Mouse (Mus musculus): Measurements from ENCODE around the gene Cpd. TPM values are rescaled to one million over a fixed set of nuclear protein-coding genes. Genes with fewer than 3 reads are reported as not detected.
A peak's percentile ranks its signal among the peaks of the same experiment; 100 is the strongest.

The Cpd gene
- polyA plus RNA-seq, 1 experiment: 17.6 TPM

DNA sequence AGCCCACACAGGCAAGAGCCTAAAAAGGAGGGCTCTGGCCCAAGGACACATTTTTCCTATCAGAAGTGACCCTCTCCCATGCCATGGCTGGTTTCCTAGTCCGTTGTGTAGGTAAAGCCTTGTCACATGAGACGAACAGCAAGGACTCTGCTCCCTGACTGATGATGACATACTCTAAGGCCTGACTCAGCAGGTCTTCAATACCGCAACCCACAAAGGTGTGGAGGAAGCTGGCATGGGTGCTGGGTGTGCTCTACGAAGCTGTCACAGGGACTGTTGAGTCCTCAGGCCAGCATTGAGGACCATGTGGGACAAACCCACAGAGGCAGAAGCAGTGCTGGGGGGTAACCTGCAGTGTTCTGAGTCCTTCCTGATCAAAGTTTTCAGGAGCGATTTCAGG, 76.3 kb downstream of the Cpd start:
- H3K4me3 ChIP-seq: no peak overlapping the region
- H3K79me2 ChIP-seq (ENCODE audit: control insufficient read depth, insufficient read depth): no peaks in the 10 kb centered on the region
- H3ac ChIP-seq (ENCODE audit: control insufficient read depth, insufficient read length): no peak overlapping the region
- H3K27me3 ChIP-seq (ENCODE audit: control insufficient read depth, insufficient read depth, insufficient read length): peaks cover 4% of the 10 kb centered on the region
- no peaks in the 10 kb centered on the region for H3K36me3 ChIP-seq (ENCODE audit: control insufficient read depth, insufficient read depth)
- H3K4me2 ChIP-seq (ENCODE audit: low read depth): no peak overlapping the region
- TF ChIP-seq CEBPB (IDR thresholded peaks at IDR 0.05; ENCODE audit: insufficient read depth, poor library complexity, severe bottlenecking): no peak
- TF ChIP-seq TCF3 (IDR thresholded peaks at IDR 0.05; ENCODE audit: insufficient read length, low read depth): no peak
- no peak for TF ChIP-seq MYOG (IDR thresholded peaks at IDR 0.05; ENCODE audit: control insufficient read depth in 1 of 3, insufficient read depth in 1 of 3, insufficient read length in 2 of 3, low read depth in 2 of 3)
- no peak for TF ChIP-seq USF1 (IDR thresholded peaks at IDR 0.05; ENCODE audit: low read depth)
- no peak for TF ChIP-seq SRF (IDR thresholded peaks at IDR 0.05; ENCODE audit: control insufficient read depth, insufficient read length, low read depth)
- TF ChIP-seq POLR2A (IDR thresholded peaks at IDR 0.05; ENCODE audit: insufficient read length, low read depth): no peak

DNA sequence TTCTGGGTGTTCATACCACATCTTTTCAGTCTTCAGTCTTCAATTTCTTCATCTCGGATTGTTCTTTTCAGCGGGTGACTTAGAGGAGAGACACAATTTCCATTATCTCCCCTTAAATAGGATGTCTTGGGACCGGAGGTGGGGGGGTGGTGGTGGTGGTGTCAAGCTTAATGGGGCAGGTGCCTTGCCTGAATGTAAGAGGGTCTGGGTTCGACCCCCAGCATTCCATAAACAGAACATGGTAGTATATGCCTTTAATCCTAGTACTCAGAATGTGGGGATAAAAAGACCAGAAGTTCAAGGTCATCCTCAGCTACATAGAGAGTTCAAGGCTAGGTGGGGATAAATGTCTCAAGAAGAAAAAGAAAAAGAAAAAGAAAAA, 83.1 kb downstream of the Cpd start:
- H3K4me3 ChIP-seq: peak overlapping the region; percentile 71
- peaks cover 23% of the 10 kb centered on the region for H3K79me2 ChIP-seq (ENCODE audit: control insufficient read depth, insufficient read depth)
- peak overlapping the region; percentile 63 for H3K4me2 ChIP-seq (ENCODE audit: low read depth)

DNA sequence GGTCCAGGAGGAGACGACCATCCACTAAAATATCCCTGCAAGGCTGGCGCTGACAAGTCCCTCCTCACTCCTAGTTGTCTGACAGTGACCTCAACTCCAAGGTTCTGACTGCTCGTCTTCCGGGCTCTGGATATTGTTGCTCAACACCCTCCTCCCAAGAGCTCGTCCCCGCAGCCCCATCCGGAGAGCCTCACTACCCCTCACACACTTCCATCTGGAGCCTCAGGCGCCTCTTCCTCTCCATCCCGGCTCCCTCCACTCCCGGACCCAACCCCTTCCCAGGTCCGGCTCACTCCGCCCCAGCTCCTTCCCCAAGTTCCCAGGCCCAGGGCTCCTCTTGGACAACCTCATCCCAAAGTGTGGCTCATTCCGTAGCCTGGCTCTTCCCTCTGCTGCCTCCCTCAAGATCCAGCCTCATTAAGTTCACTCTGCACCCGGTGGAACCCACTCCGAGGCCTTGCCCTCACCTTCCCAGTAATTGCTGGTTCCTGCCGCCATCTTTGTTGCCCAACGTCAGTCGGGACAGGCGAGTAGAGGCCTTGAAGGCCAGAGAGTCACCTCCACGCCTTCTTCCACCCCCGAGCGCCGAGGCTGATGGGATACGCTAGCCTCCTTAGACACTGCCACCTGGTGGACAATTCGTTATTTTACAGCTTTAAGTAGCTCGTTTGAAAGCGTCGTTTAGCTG, 83.6 kb downstream of the Cpd start, which contains the start of gene Gosr1:
Gosr1 (minus strand) TSS at position 527 of the 688 bp plus-strand sequence.
- TF ChIP-seq MYOG (IDR thresholded peaks at IDR 0.05; ENCODE audit: control insufficient read depth in 1 of 3, insufficient read depth in 1 of 3, insufficient read length in 2 of 3, low read depth in 2 of 3) (peak in 1 of 3 experiments; percentile 12), TCF3 (IDR thresholded peaks at IDR 0.05; ENCODE audit: insufficient read length, low read depth) (no peak), MAX (IDR thresholded peaks at IDR 0.05; ENCODE audit: low read depth) (peak; percentile 50), E2F4 (IDR thresholded peaks at IDR 0.05; ENCODE audit: insufficient read depth) (no peak), POLR2A (IDR thresholded peaks at IDR 0.05; ENCODE audit: insufficient read length, low read depth) (peak; percentile 69), CEBPB (IDR thresholded peaks at IDR 0.05; ENCODE audit: insufficient read depth, poor library complexity, severe bottlenecking) (0 out of 2 replicates have a peak, but pooled peaks have one; percentile 45), MYOD1 (IDR thresholded peaks at IDR 0.05; ENCODE audit: control insufficient read depth in 1 of 3, insufficient read length in 2 of 3, low read depth in 2 of 3) (peak in 1 of 3 experiments; percentile 17), REST (IDR thresholded peaks at IDR 0.05; ENCODE audit: insufficient read depth, insufficient read length) (no peak), POLR2AphosphoS2 (IDR thresholded peaks at IDR 0.05; ENCODE audit: insufficient read length, low read depth) (peak; percentile 86)
- H3ac ChIP-seq (ENCODE audit: control insufficient read depth, insufficient read length): peak within 1 kb of the TSS; percentile 19
- peaks cover 11% of the 10 kb centered on the region for H3K36me3 ChIP-seq (ENCODE audit: control insufficient read depth, insufficient read depth)
- H3K4me3 ChIP-seq: peak within 1 kb of the TSS; percentile 71
- no peaks in the 10 kb centered on the region for H3K27me3 ChIP-seq (ENCODE audit: control insufficient read depth, insufficient read depth, insufficient read length)
- H3K79me2 ChIP-seq (ENCODE audit: control insufficient read depth, insufficient read depth): peaks cover 28% of the 10 kb centered on the region
- H3K4me2 ChIP-seq (ENCODE audit: low read depth): peak within 1 kb of the TSS; percentile 75

More for the DNA sequence above, 83.1 kb downstream of the Cpd start:
- no peak for TF ChIP-seq E2F4 (IDR thresholded peaks at IDR 0.05; ENCODE audit: insufficient read depth)
- no peak for TF ChIP-seq MYOD1 (IDR thresholded peaks at IDR 0.05; ENCODE audit: control insufficient read depth in 1 of 3, insufficient read length in 2 of 3, low read depth in 2 of 3)
- TF ChIP-seq TCF12 (IDR thresholded peaks at IDR 0.05; ENCODE audit: insufficient read depth, poor library complexity, severe bottlenecking): no peak
- no peak for TF ChIP-seq MYOG (IDR thresholded peaks at IDR 0.05; ENCODE audit: control insufficient read depth in 1 of 3, insufficient read depth in 1 of 3, insufficient read length in 2 of 3, low read depth in 2 of 3)
- no peak for TF ChIP-seq CEBPB (IDR thresholded peaks at IDR 0.05; ENCODE audit: insufficient read depth, poor library complexity, severe bottlenecking)
- no peak for TF ChIP-seq USF1 (IDR thresholded peaks at IDR 0.05; ENCODE audit: low read depth)
- TF ChIP-seq REST (IDR thresholded peaks at IDR 0.05; ENCODE audit: insufficient read depth, insufficient read length): no peak
- TF ChIP-seq SRF (IDR thresholded peaks at IDR 0.05; ENCODE audit: control insufficient read depth, insufficient read length, low read depth): no peak
- TF ChIP-seq TCF3 (IDR thresholded peaks at IDR 0.05; ENCODE audit: insufficient read length, low read depth): no peak
- no peak for TF ChIP-seq POLR2A (IDR thresholded peaks at IDR 0.05; ENCODE audit: insufficient read length, low read depth)
- H3K27me3 ChIP-seq (ENCODE audit: control insufficient read depth, insufficient read depth, insufficient read length): no peaks in the 10 kb centered on the region
- H3ac ChIP-seq (ENCODE audit: control insufficient read depth, insufficient read length): peak overlapping the region; percentile 19
- peaks cover 11% of the 10 kb centered on the region for H3K36me3 ChIP-seq (ENCODE audit: control insufficient read depth, insufficient read depth)

DNA sequence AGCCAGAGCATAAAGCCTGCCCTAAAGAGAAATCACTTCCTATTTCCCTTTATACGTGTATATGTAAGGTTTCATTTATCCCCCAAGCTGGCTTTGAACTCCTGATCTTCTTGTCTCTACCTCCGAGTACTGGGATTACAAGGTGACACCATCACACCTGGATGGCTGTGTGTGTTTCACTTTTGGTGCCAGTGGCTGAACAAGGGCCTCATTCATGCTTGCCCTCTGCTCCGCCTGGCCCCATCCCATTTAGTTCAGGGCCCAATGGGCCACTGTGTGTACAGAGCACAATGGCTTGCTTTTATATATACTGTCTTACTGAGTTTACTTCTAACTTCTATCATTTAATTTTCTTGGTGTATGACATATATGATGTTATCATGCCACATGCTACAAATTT, 94.5 kb downstream of the Cpd start:
- TF ChIP-seq REST (IDR thresholded peaks at IDR 0.05; ENCODE audit: insufficient read depth, insufficient read length): no peak
- no peak for TF ChIP-seq MYOG (IDR thresholded peaks at IDR 0.05; ENCODE audit: control insufficient read depth in 1 of 3, insufficient read depth in 1 of 3, insufficient read length in 2 of 3, low read depth in 2 of 3)
- no peak for TF ChIP-seq POLR2AphosphoS2 (IDR thresholded peaks at IDR 0.05; ENCODE audit: insufficient read length, low read depth)
- TF ChIP-seq TCF3 (IDR thresholded peaks at IDR 0.05; ENCODE audit: insufficient read length, low read depth): no peak
- no peak for TF ChIP-seq POLR2A (IDR thresholded peaks at IDR 0.05; ENCODE audit: insufficient read length, low read depth)
- no peak for TF ChIP-seq USF1 (IDR thresholded peaks at IDR 0.05; ENCODE audit: low read depth)
- Histone ChIP-seq H3K27me3 (ENCODE audit: control insufficient read depth, insufficient read depth, insufficient read length) (no peaks in the 10 kb centered on the region), H3ac (ENCODE audit: control insufficient read depth, insufficient read length) (no peak overlapping the region), H3K79me2 (ENCODE audit: control insufficient read depth, insufficient read depth) (peaks cover 9% of the 10 kb centered on the region), H3K36me3 (ENCODE audit: control insufficient read depth, insufficient read depth) (peaks cover 60% of the 10 kb centered on the region), H3K4me2 (ENCODE audit: low read depth) (no peak overlapping the region), H3K4me3 (no peak overlapping the region)

DNA sequence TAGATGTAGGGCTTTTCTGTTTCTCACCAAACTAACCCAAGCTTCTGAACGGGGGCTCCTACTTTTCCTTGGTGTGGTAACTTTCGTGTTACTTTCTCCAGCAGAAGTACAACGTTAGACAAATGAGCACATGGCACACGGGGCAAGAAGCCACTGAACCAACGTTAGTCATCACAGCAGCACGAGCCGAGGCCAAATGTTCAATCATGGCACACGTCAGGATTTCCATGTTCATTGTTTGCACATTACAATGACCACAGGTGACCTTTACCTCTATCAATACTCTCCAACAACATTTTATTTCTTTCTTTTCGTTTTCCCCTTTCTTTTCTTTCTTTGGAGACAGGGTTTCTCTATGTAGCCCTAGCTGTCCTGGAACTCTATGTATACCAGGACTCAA, 98.0 kb downstream of the Cpd start:
- Histone ChIP-seq H3K4me3 (no peak overlapping the region), H3K27me3 (ENCODE audit: control insufficient read depth, insufficient read depth, insufficient read length) (no peaks in the 10 kb centered on the region), H3K36me3 (ENCODE audit: control insufficient read depth, insufficient read depth) (peaks cover 67% of the 10 kb centered on the region), H3ac (ENCODE audit: control insufficient read depth, insufficient read length) (no peak overlapping the region), H3K79me2 (ENCODE audit: control insufficient read depth, insufficient read depth) (peaks cover 8% of the 10 kb centered on the region), H3K4me2 (ENCODE audit: low read depth) (no peak overlapping the region)
- no peak for TF ChIP-seq USF1 (IDR thresholded peaks at IDR 0.05; ENCODE audit: low read depth)
- no peak for TF ChIP-seq POLR2A (IDR thresholded peaks at IDR 0.05; ENCODE audit: insufficient read length, low read depth)
- TF ChIP-seq MAX (IDR thresholded peaks at IDR 0.05; ENCODE audit: low read depth): no peak
- TF ChIP-seq SRF (IDR thresholded peaks at IDR 0.05; ENCODE audit: control insufficient read depth, insufficient read length, low read depth): no peak
- TF ChIP-seq TCF3 (IDR thresholded peaks at IDR 0.05; ENCODE audit: insufficient read length, low read depth): no peak
- no peak for TF ChIP-seq REST (IDR thresholded peaks at IDR 0.05; ENCODE audit: insufficient read depth, insufficient read length)

Measured in myocyte (in vitro differentiated cells).